Mouse (Mus musculus) lung, adult 2 months (tissue): ENCODE results near the gene Pmf1.
A peak's percentile ranks its signal among the peaks of the same experiment; 100 is the strongest.

ENCODE experiments used
- CTCF ChIP-seq: fragments of 200-500 bp; IDR thresholded peaks from 2 replicates; pipeline ENCODE4 v1.5.1; 2011; ENCODE audit warnings: mild to moderate bottlenecking, low read length, control low read depth; ENCODE audit not compliant: insufficient read depth
- POLR2A ChIP-seq: fragments of 200-500 bp; IDR thresholded peaks from 2 replicates; pipeline ENCODE4 v1.6.1; 2011; ENCODE audit warnings: low read depth, mild to moderate bottlenecking, control low read depth, low read length, borderline replicate concordance; ENCODE audit errors: extremely low read depth

- TF ChIP-seq CTCF: 0 out of 2 replicates have a peak, but pooled peaks have one; percentile 9
- peak; percentile 30; the same call in 1 of the 2 replicates for TF ChIP-seq POLR2A
Measured at GRCm38 (mm10) chr3:88422020-88422720, 12.0 kb upstream of the Pmf1 start.
